Mouse (Mus musculus): ENCODE results near the gene Tmie.
"Not testable (repeated sequence)": the region's sequence is repeated elsewhere in the genome, so short reads cannot be mapped to it uniquely, and the experiment has no call there.

The Tmie gene

DNA sequence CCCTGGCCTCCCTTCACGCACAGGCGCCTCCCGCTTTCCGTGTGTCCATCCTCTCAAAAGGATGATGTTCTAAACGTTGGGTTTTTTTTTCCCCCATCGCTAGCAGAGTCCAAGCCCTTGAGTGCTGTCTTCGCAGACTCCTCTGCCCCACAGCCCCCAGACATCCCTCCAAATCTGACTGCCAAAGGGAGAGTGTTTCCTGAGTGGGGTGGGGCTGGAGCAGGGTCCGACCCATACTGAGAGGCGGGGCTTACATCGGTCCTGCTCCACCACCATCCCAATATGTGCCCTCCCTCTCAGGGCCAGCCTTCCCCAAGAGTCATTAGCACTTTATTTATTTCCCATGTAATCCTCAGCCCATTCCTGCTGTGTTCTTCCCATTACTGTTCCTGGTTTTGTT lies 45.0 kb downstream of the Tmie start:
- DNase-seq, result no peak

DNA sequence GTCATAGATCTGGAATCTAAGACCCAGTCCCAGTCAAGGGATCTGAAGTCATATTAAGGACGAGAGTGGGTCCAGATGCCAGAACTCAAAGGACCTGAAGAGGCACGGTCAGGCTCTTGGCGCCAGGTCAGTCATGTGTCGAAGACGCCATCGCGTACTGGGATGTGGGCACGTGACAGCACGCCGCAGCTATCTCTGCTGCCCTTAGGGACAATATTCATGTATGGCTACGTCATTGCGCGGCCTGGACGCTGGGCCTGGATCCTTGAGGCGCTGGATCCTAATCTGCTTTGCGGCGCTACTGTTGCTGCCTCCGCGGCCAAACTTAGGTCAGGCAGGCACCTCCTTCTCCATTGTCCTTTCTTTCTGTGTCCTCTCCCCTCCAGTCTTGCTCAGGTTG lies 45.5 kb downstream of the Tmie start, which contains the start of gene Prss45:
Gene Prss45, plus strand, starts transcription at position 178 of the 400 bp plus-strand sequence.
- no peak for DNase-seq

GRCm38 (mm10) chr9:110833021-110833420 lies 46.9 kb downstream of the Tmie start:
- DNase-seq, result no peak

DNA sequence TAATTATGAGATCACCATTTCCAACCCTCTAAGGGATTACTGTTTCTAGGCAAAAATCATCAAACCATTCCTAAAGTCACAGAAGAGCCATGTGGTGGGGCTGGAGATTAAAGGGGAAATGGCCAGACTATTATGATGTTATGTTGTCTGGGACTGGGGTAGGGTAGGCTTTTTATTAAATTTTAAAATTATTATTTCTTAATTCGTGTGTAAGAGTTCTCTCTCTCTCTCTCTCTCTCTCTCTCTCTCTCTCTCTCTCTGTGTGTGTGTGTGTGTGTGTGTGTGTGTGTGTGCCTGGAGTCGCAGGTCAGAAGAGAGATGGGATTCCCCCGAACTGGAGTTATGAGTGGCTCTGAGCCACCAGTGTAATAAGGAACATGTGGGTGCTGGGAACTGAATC lies 53.5 kb downstream of the Tmie start, which contains the start of gene Prss43:
Gene Prss43, plus strand, starts transcription at position 301 of the 400 bp plus-strand sequence.
- no peak for DNase-seq

- no peak for DNase-seq
Measured at GRCm38 (mm10) chr9:110825832-110826231, 54.1 kb downstream of the Tmie start.

DNA sequence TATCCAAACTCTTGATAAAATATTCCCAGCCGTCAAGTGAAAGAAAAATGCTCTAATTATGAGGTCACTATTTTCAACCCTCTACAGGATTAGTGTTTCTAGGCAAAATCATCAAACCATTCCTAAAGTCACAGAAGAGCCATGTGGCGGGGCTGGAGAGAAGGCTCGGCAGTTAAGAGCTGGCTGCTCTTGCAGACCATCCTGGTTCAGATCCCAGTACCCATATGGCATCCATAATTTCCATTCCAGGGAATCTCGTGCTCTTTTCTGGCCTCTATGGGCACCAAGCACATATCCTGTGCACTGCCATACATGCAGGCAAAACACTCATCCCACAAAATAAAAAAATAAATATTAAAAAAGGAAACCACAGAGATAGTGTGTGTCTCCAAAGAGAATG lies 54.5 kb downstream of the Tmie start:
- DNase-seq, result no peak

GRCm38 (mm10) chr9:110821436-110821835 lies 58.5 kb downstream of the Tmie start:
- DNase-seq, result no peak

DNA sequence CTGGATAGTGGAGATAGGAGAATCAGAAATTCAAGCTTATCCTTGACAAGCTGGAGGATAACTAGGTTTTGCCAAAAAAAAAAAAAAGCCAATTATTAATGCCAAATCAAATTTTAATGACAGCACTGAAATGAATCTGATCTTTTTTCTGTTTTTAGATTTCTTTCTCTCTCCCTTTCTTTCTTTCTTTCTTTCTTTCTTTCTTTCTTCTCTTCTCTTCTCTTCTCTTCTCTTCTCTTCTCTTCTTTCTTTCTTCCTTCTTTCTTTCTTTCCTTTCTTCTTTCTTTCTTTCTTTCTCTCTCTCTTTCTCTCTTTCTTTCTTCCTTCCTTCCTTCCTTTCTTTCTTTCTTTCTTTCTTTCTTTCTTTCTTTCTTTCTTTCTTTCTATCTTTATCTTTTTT lies 59.4 kb downstream of the Tmie start:
- DNase-seq, result not testable (repeated sequence)
